Mouse (Mus musculus) ovary, adult 18-20 months (tissue): ENCODE measurements around the gene 6430550D23Rik.

ENCODE experiments used
- DNase-seq: peaks from one replicate; pipeline ENCODE4 v3.0.0; 2022; ENCODE audit warnings: low spot score, mixed read lengths

6430550D23Rik gene

GRCm38 (mm10) chr2:156007888-156008532 is at the start of gene 6430550D23Rik, which contains the start of gene Ergic3:
Gene 6430550D23Rik (minus strand): TSS chr2:156007977.
Gene Ergic3 (plus strand): TSS chr2:156008045.
- peak; percentile 98 for DNase-seq

- no peak for DNase-seq
Observed at GRCm38 (mm10) chr2:156052816-156053215, 45.0 kb upstream of the 6430550D23Rik start, which contains the start of gene Fer1l4. Gene Fer1l4 (minus strand): TSS chr2:156052947.

GRCm38 (mm10) chr2:156047929-156048328 is 40.2 kb upstream of the 6430550D23Rik start:
- DNase-seq: no peak

GRCm38 (mm10) chr2:156042903-156043302 is 35.1 kb upstream of the 6430550D23Rik start:
- no peak for DNase-seq

- DNase-seq: no peak
Observed at GRCm38 (mm10) chr2:156039390-156039789, 31.6 kb upstream of the 6430550D23Rik start.

- no peak for DNase-seq
Observed at GRCm38 (mm10) chr2:156025482-156025881, 17.7 kb upstream of the 6430550D23Rik start.

GRCm38 (mm10) chr2:156021765-156022164 is 14.0 kb upstream of the 6430550D23Rik start:
- DNase-seq: no peak

- no peak for DNase-seq
Observed at GRCm38 (mm10) chr2:156021219-156021618, 13.4 kb upstream of the 6430550D23Rik start.

GRCm38 (mm10) chr2:156018106-156018505 is 10.3 kb upstream of the 6430550D23Rik start:
- DNase-seq: no peak

- DNase-seq: no peak
Observed at GRCm38 (mm10) chr2:156005393-156005792, 2.4 kb downstream of the 6430550D23Rik start.

- peak; percentile 47 for DNase-seq
Observed at GRCm38 (mm10) chr2:155991863-155992321, 15.9 kb downstream of the 6430550D23Rik start.

GRCm38 (mm10) chr2:155991151-155991550 is 16.6 kb downstream of the 6430550D23Rik start:
- no peak for DNase-seq

- no peak for DNase-seq
Observed at GRCm38 (mm10) chr2:155989085-155989484, 18.7 kb downstream of the 6430550D23Rik start.

GRCm38 (mm10) chr2:155987131-155987530 is 20.6 kb downstream of the 6430550D23Rik start:
- no peak for DNase-seq

GRCm38 (mm10) chr2:155985776-155986175 is 22.0 kb downstream of the 6430550D23Rik start:
- DNase-seq: no peak

- no peak for DNase-seq
Observed at GRCm38 (mm10) chr2:155979328-155979991, 28.3 kb downstream of the 6430550D23Rik start.

- no peak for DNase-seq
Observed at GRCm38 (mm10) chr2:155974087-155974731, 33.6 kb downstream of the 6430550D23Rik start.

GRCm38 (mm10) chr2:155973348-155973747 is 34.4 kb downstream of the 6430550D23Rik start:
- no peak for DNase-seq

- DNase-seq: no peak
Observed at GRCm38 (mm10) chr2:155962991-155963390, 44.8 kb downstream of the 6430550D23Rik start.

GRCm38 (mm10) chr2:155961862-155962261 is 45.9 kb downstream of the 6430550D23Rik start:
- DNase-seq: no peak

- no peak for DNase-seq
Observed at GRCm38 (mm10) chr2:155959981-155960380, 47.8 kb downstream of the 6430550D23Rik start.

GRCm38 (mm10) chr2:155956134-155957059 is 51.4 kb downstream of the 6430550D23Rik start, which contains the start of gene Cep250:
Gene Cep250 (plus strand): TSS chr2:155956458.
- peak; percentile 88 for DNase-seq
